In genomic region chr8:78584863-78585262, GRCm38 (mm10) we compare ENCODE assay signal across 12 mouse cellular contexts.
DNase-seq lines count a peak whose midpoint lies in the region; ATAC-seq and TF ChIP-seq lines count a peak whose summit lies in the region.
"Had no signal": no experiment of that assay in that cellular context is flagged by ENCODE, and none has a peak within 500 bp of the region (broad histone marks: within the 10 kb centered on the region; RNA-seq: fewer than 3 reads in every experiment).

No protein-coding gene starts in this region.

- no peak overlapping the region for H3K4me2 ChIP-seq in midbrain, postnatal 0 days (ENCODE audit: low read depth, low read length, poor library complexity, severe bottlenecking)
- H3K4me2 ChIP-seq in midbrain, embryonic 15.5 days: no peak overlapping the region
- H3K4me2 ChIP-seq in heart, embryonic 15.5 days: no peak overlapping the region
- H3K4me2 ChIP-seq in stomach, postnatal 0 days (replicated peaks; ENCODE audit: low read depth): no peak overlapping the region
- H3K4me2 ChIP-seq: embryonic facial prominence, embryonic 12.5 days had no signal

- peak; percentile 10 for DNase-seq in adrenal gland, postnatal 14 days
- DNase-seq in adrenal gland, postnatal 25 days: no peak
- no peak for DNase-seq in midbrain, postnatal 0 days (ENCODE audit: low spot score)
- no peak for DNase-seq in stomach, postnatal 0 days (ENCODE audit: low spot score)
- no peak for DNase-seq in ovary, postnatal 36 days (ENCODE audit: low spot score)
- no peak for DNase-seq in yolk sac, embryonic 10.5 days (ENCODE audit: low spot score)
- DNase-seq: gastrocnemius, postnatal 25 days; kidney, adult 9 months had no signal

- no peak overlapping the region for H3K4me3 ChIP-seq in midbrain, postnatal 0 days (ENCODE audit: low read depth, low read length)
- no peak overlapping the region for H3K4me3 ChIP-seq in midbrain, embryonic 15.5 days
- no peak overlapping the region for H3K4me3 ChIP-seq in heart, embryonic 15.5 days
- H3K4me3 ChIP-seq in stomach, postnatal 0 days (ENCODE audit: low read depth, low read length): no peak overlapping the region
- H3K4me3 ChIP-seq: embryonic facial prominence, embryonic 12.5 days; megakaryocyte, embryonic 14.5 days had no signal

- H3K36me3 ChIP-seq in midbrain, postnatal 0 days (ENCODE audit: insufficient read depth, low read length): no peaks in the 10 kb centered on the region
- no peaks in the 10 kb centered on the region for H3K36me3 ChIP-seq in midbrain, embryonic 15.5 days (replicated peaks)
- no peaks in the 10 kb centered on the region for H3K36me3 ChIP-seq in heart, embryonic 15.5 days
- H3K36me3 ChIP-seq in stomach, postnatal 0 days (ENCODE audit: control insufficient read depth, insufficient read depth, low read length): no peaks in the 10 kb centered on the region
- H3K36me3 ChIP-seq: embryonic facial prominence, embryonic 12.5 days had no signal

- H3K27me3 ChIP-seq in midbrain, postnatal 0 days (ENCODE audit: insufficient read depth, low read length): no peaks in the 10 kb centered on the region
- no peaks in the 10 kb centered on the region for H3K27me3 ChIP-seq in midbrain, embryonic 15.5 days (replicated peaks)
- H3K27me3 ChIP-seq in heart, embryonic 15.5 days: no peaks in the 10 kb centered on the region
- no peaks in the 10 kb centered on the region for H3K27me3 ChIP-seq in stomach, postnatal 0 days (ENCODE audit: control insufficient read depth, insufficient read depth, low read length)
- H3K27me3 ChIP-seq: embryonic facial prominence, embryonic 12.5 days; megakaryocyte, embryonic 14.5 days had no signal

- no peak for ATAC-seq in midbrain, postnatal 0 days (ENCODE audit: low FRiP score)
- no peak for ATAC-seq in midbrain, embryonic 15.5 days (replicated peaks)
- no peak for ATAC-seq in heart, embryonic 15.5 days (replicated peaks; ENCODE audit: insufficient number of reproducible peaks, insufficient read depth, low FRiP score, low read depth)
- peak; percentile 35; the same call in 1 of the 2 replicates for ATAC-seq in stomach, postnatal 0 days (ENCODE audit: low FRiP score, low TSS enrichment)

- TF ChIP-seq CTCF in midbrain, postnatal 0 days (IDR thresholded peaks at IDR 0.05): no peak
- TF ChIP-seq CTCF in stomach, postnatal 0 days (IDR thresholded peaks at IDR 0.05; ENCODE audit: low read depth): no peak

- TF ChIP-seq EP300 in stomach, postnatal 0 days (optimal IDR thresholded peaks at IDR 0.05): no peak

- H3K9me3 ChIP-seq in midbrain, postnatal 0 days (ENCODE audit: low read length): no peaks in the 10 kb centered on the region
- H3K9me3 ChIP-seq in midbrain, embryonic 15.5 days: no peaks in the 10 kb centered on the region
- no peaks in the 10 kb centered on the region for H3K9me3 ChIP-seq in heart, embryonic 15.5 days (replicated peaks)
- H3K9me3 ChIP-seq in stomach, postnatal 0 days (ENCODE audit: control insufficient read depth, low read length): no peaks in the 10 kb centered on the region
- H3K9me3 ChIP-seq: embryonic facial prominence, embryonic 12.5 days; megakaryocyte, embryonic 14.5 days had no signal

- no peak overlapping the region for H3K9ac ChIP-seq in midbrain, postnatal 0 days (replicated peaks; ENCODE audit: low read length, poor library complexity, severe bottlenecking)
- no peak overlapping the region for H3K9ac ChIP-seq in midbrain, embryonic 15.5 days
- H3K9ac ChIP-seq in heart, embryonic 15.5 days: no peak overlapping the region
- H3K9ac ChIP-seq in stomach, postnatal 0 days (ENCODE audit: low read length): no peak overlapping the region
- H3K9ac ChIP-seq: embryonic facial prominence, embryonic 12.5 days had no signal

- peak overlapping the region; percentile 32; the same call in 1 of the 2 replicates for H3K27ac ChIP-seq in midbrain, postnatal 0 days (ENCODE audit: low read depth, low read length)
- no peak overlapping the region for H3K27ac ChIP-seq in midbrain, embryonic 15.5 days
- H3K27ac ChIP-seq in heart, embryonic 15.5 days: peak overlapping the region; percentile 31
- H3K27ac ChIP-seq in stomach, postnatal 0 days (replicated peaks): no peak overlapping the region
- H3K27ac ChIP-seq: embryonic facial prominence, embryonic 12.5 days had no signal

- H3K4me1 ChIP-seq in midbrain, postnatal 0 days (ENCODE audit: insufficient read depth, low read length): no peaks in the 10 kb centered on the region; the same call in 1 of the 2 replicates
- no peaks in the 10 kb centered on the region for H3K4me1 ChIP-seq in midbrain, embryonic 15.5 days
- peaks cover 14% of the 10 kb centered on the region for H3K4me1 ChIP-seq in heart, embryonic 15.5 days (replicated peaks)
- no peaks in the 10 kb centered on the region for H3K4me1 ChIP-seq in stomach, postnatal 0 days (replicated peaks; ENCODE audit: control insufficient read depth, insufficient read depth)
- H3K4me1 ChIP-seq: megakaryocyte, embryonic 14.5 days had no signal

- WGBS in midbrain, postnatal 0 days: 66% methylated on average over 3 of the region's 3 CpGs
- WGBS in midbrain, embryonic 15.5 days: 80% methylated on average over 3 of the region's 3 CpGs
- WGBS in heart, embryonic 15.5 days: 30% methylated on average over 3 of the region's 3 CpGs
- 36% methylated on average over 3 of the region's 3 CpGs for WGBS in stomach, postnatal 0 days

Comparison
In these comparisons a context has a peak if more than half of its experiments do, and no peak if none do; other contexts are left out.
1. H3K27ac ChIP-seq: peak in midbrain, postnatal 0 days (single experiment) and heart, embryonic 15.5 days (single experiment); none in midbrain, embryonic 15.5 days (single experiment) and stomach, postnatal 0 days (single experiment).